Comparison of ENCODE assay signal across 8 mouse cellular contexts in the genomic region with DNA sequence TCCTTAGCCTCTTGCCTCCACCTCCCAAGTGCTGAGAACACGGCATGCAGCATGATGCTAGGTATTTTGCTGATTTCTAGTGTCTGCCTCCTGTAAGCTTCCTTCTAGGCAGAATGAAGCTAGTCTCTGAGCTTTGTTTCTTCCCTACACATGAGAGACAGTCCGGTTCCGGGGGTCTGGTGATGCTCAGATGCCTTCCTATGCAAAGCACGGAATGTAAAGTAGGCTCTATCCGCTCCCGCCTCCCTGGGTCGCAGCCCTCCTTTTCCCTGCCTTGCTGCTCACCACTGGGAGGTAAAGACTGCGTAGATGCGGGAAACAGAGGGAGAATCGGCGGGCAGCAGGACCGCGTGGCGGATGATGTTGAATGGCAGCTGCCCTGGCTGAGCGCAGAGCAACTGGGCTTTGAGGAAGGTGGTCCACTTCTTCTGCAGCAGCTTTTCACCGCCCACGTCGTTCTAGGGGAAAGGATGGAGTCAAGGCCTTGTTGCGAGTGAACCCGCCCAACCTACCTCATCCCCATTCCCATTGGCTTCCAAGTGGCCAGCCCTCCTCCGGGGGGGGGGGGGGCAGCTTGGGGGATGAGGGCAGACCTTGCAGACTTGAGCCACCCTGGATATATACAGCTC. TPM values are rescaled to one million over a fixed set of nuclear protein-coding genes. Genes with fewer than 3 reads are reported as not detected.
DNase-seq lines count a peak whose midpoint lies in the region; ATAC-seq and TF ChIP-seq lines count a peak whose summit lies in the region.

No protein-coding gene starts in this region.

- DNase-seq in gastrocnemius, postnatal 14 days, result peak; percentile 36
- DNase-seq in gastrocnemius, adult 8-10 months (ENCODE audit: low spot score in 2 of 2), result no peak
- DNase-seq in brain, adult 2 months (ENCODE audit: low read depth, low spot score), result peak; percentile 83
- DNase-seq in hindbrain, postnatal 0 days (ENCODE audit: low spot score), result peak; percentile 53
- no peak for DNase-seq in layer of hippocampus, adult 18-20 months (ENCODE audit: low spot score in 2 of 2)
- DNase-seq in thymus, postnatal 36 days, result no peak

- intact Hi-C loops in gastrocnemius, postnatal 14 days (cut with DNase I; ENCODE audit: low total_unique reads), result no loop called here

- 5% methylated on average over 21 of the region's 21 CpGs for WGBS in forebrain, embryonic 12.5 days
- WGBS in hindbrain, postnatal 0 days, result 11% methylated on average over 21 of the region's 21 CpGs
- WGBS in neural tube, embryonic 12.5 days, result 9% methylated on average over 21 of the region's 21 CpGs

- H3K4me2 ChIP-seq in forebrain, embryonic 12.5 days, result peak overlapping the region; percentile 48
- peak overlapping the region; percentile 43 for H3K4me2 ChIP-seq in hindbrain, postnatal 0 days (ENCODE audit: low read depth, low read length)
- peak overlapping the region; percentile 50 for H3K4me2 ChIP-seq in neural tube, embryonic 12.5 days (replicated peaks)

- peak overlapping the region; percentile 65 for H3K27ac ChIP-seq in forebrain, embryonic 12.5 days
- H3K27ac ChIP-seq in hindbrain, postnatal 0 days, result no peak overlapping the region
- H3K27ac ChIP-seq in neural tube, embryonic 12.5 days, result no peak overlapping the region

- peaks cover 21% of the 10 kb centered on the region for H3K4me1 ChIP-seq in forebrain, embryonic 12.5 days
- 0 out of 2 replicates have a peak, but pooled peaks cover 4% of the 10 kb centered on the region for H3K4me1 ChIP-seq in hindbrain, postnatal 0 days (ENCODE audit: insufficient read depth, low read length)
- H3K4me1 ChIP-seq in neural tube, embryonic 12.5 days, result peaks cover 5% of the 10 kb centered on the region

- no peaks in the 10 kb centered on the region for H3K9me3 ChIP-seq in forebrain, embryonic 12.5 days
- H3K9me3 ChIP-seq in hindbrain, postnatal 0 days (ENCODE audit: low read length), result no peaks in the 10 kb centered on the region
- no peaks in the 10 kb centered on the region for H3K9me3 ChIP-seq in neural tube, embryonic 12.5 days

- no peak for TF ChIP-seq CTCF in hindbrain, postnatal 0 days (IDR thresholded peaks at IDR 0.05; ENCODE audit: low read depth)

- H3K4me3 ChIP-seq in forebrain, embryonic 12.5 days (replicated peaks), result peak overlapping the region; percentile 26
- no peak overlapping the region for H3K4me3 ChIP-seq in hindbrain, postnatal 0 days (ENCODE audit: low read length)
- no peak overlapping the region for H3K4me3 ChIP-seq in neural tube, embryonic 12.5 days

- H3K9ac ChIP-seq in forebrain, embryonic 12.5 days, result peak overlapping the region; percentile 49
- H3K9ac ChIP-seq in hindbrain, postnatal 0 days (replicated peaks; ENCODE audit: low read length), result no peak overlapping the region
- peak overlapping the region; percentile 36; the same call in 1 of the 2 replicates for H3K9ac ChIP-seq in neural tube, embryonic 12.5 days

- H3K36me3 ChIP-seq in forebrain, embryonic 12.5 days (replicated peaks), result peaks cover 14% of the 10 kb centered on the region
- H3K36me3 ChIP-seq in hindbrain, postnatal 0 days (ENCODE audit: insufficient read depth, low read length), result peaks cover 10% of the 10 kb centered on the region; the same call in 1 of the 2 replicates
- peaks cover 25% of the 10 kb centered on the region for H3K36me3 ChIP-seq in neural tube, embryonic 12.5 days

- ATAC-seq in forebrain, embryonic 12.5 days (ENCODE audit: low FRiP score), result peak; percentile 69
- peak; percentile 66 for ATAC-seq in hindbrain, postnatal 0 days
- no peak for ATAC-seq in neural tube, embryonic 12.5 days (ENCODE audit: low FRiP score, low read depth)

- 0 out of 2 replicates have a peak, but pooled peaks cover 3% of the 10 kb centered on the region for H3K27me3 ChIP-seq in forebrain, embryonic 12.5 days
- H3K27me3 ChIP-seq in hindbrain, postnatal 0 days (ENCODE audit: insufficient read depth, low read length), result no peaks in the 10 kb centered on the region
- H3K27me3 ChIP-seq in neural tube, embryonic 12.5 days (replicated peaks), result 0 out of 2 replicates have a peak, but pooled peaks cover 3% of the 10 kb centered on the region

RNA-seq across cellular contexts. Expression of a gene that starts 11.5 kb away (rescaled TPM):
- total RNA-seq in gastrocnemius, postnatal 14 days (2021), result 1 to 10 TPM; 2.1 to 2.2 TPM
- total RNA-seq in gastrocnemius, adult 8-10 months (2022), result 1 to 10 TPM in 2 of 4 experiments, under 1 TPM in 2; 0.48 to 1.2 (median 1.00) TPM
- 15.3 and 16.0 TPM in 2 replicates for polyA plus RNA-seq in forebrain, embryonic 12.5 days (2016; fragmentation: Nextera tagmentation; extraction: Ambion mirVana)
- 39.4 and 45.2 TPM in 2 replicates for total RNA-seq in hindbrain, postnatal 0 days (2014; rRNA removed)
- 25.4 and 26.5 TPM in 2 replicates for polyA plus RNA-seq in hindbrain, postnatal 0 days (2015; fragmentation: Nextera tagmentation; extraction: Ambion mirVana)
- 13.6 and 15.3 TPM in 2 replicates for polyA plus RNA-seq in neural tube, embryonic 12.5 days (2016; fragmentation: Nextera tagmentation; extraction: Ambion mirVana)
- 10 to 100 TPM; 40.4 to 41.5 TPM for total RNA-seq in layer of hippocampus, adult 18-20 months (2021)

RNA-seq across cellular contexts. Expression of a gene that starts 24.6 kb away (rescaled TPM):
- 10 to 100 TPM; 11.4 to 11.9 TPM for total RNA-seq in gastrocnemius, postnatal 14 days (2021)
- 10 to 100 TPM; 19.5 to 22.4 (median 21.5) TPM for total RNA-seq in gastrocnemius, adult 8-10 months (2022)
- 22.7 and 24.9 TPM in 2 replicates for polyA plus RNA-seq in forebrain, embryonic 12.5 days (2016; fragmentation: Nextera tagmentation; extraction: Ambion mirVana)
- total RNA-seq in hindbrain, postnatal 0 days (2014; rRNA removed), result 68.3 and 68.6 TPM in 2 replicates
- 31.9 and 34.1 TPM in 2 replicates for polyA plus RNA-seq in hindbrain, postnatal 0 days (2015; fragmentation: Nextera tagmentation; extraction: Ambion mirVana)
- 24.1 and 28.0 TPM in 2 replicates for polyA plus RNA-seq in neural tube, embryonic 12.5 days (2016; fragmentation: Nextera tagmentation; extraction: Ambion mirVana)
- 10 to 100 TPM; 71.9 to 73.0 TPM for total RNA-seq in layer of hippocampus, adult 18-20 months (2021)

RNA-seq across cellular contexts. Expression of a gene that starts 39.4 kb away (rescaled TPM):
- 10 to 100 TPM; 30.1 to 31.9 TPM for total RNA-seq in gastrocnemius, postnatal 14 days (2021)
- 10 to 100 TPM; 15.5 to 18.5 (median 16.7) TPM for total RNA-seq in gastrocnemius, adult 8-10 months (2022)
- 119 and 120 TPM in 2 replicates for polyA plus RNA-seq in forebrain, embryonic 12.5 days (2016; fragmentation: Nextera tagmentation; extraction: Ambion mirVana)
- total RNA-seq in hindbrain, postnatal 0 days (2014; rRNA removed), result 39.4 and 60.4 TPM in 2 replicates
- 47.2 and 48.4 TPM in 2 replicates for polyA plus RNA-seq in hindbrain, postnatal 0 days (2015; fragmentation: Nextera tagmentation; extraction: Ambion mirVana)
- 75.9 and 79.7 TPM in 2 replicates for polyA plus RNA-seq in neural tube, embryonic 12.5 days (2016; fragmentation: Nextera tagmentation; extraction: Ambion mirVana)
- 1 to 10 TPM; 5.9 to 6.5 TPM for total RNA-seq in layer of hippocampus, adult 18-20 months (2021)

Comparison
In these comparisons a context has a peak if more than half of its experiments do, and no peak if none do; other contexts are left out.
1. DNase-seq: peak in gastrocnemius, postnatal 14 days (single experiment), brain, adult 2 months (single experiment) and hindbrain, postnatal 0 days (single experiment); none in gastrocnemius, adult 8-10 months (0 of 2), layer of hippocampus, adult 18-20 months (0 of 2) and thymus, postnatal 36 days (0 of 2).
2. RNA of a gene that starts 11.5 kb away (total RNA-seq): 39.4 to 45.2 TPM in hindbrain, postnatal 0 days and 40.4 to 41.5 TPM in layer of hippocampus, adult 18-20 months; 2.1 to 2.2 TPM in gastrocnemius, postnatal 14 days and 0.48 to 1.2 TPM in gastrocnemius, adult 8-10 months; every median in the first group is over 10 times any median in the second.
3. Peak in every context shown above with its lines, with median percentiles within 50 percentile points of each other: H3K4me2 ChIP-seq.